Mouse (Mus musculus): Measurements from ENCODE around the gene Usp6nl. TPM values are rescaled to one million over a fixed set of nuclear protein-coding genes. Genes with fewer than 3 reads are reported as not detected.

Usp6nl gene
- total RNA-seq, 2 experiments from 2014 or later, result 20.0 to 20.4 TPM

GRCm38 (mm10) chr2:6487566-6488488, 165.4 kb downstream of the Usp6nl start:
- intact Hi-C loops (cut with DNase I), result no loop called here
- no peak for DNase-seq (ENCODE audit: low spot score in 2 of 2)

DNA sequence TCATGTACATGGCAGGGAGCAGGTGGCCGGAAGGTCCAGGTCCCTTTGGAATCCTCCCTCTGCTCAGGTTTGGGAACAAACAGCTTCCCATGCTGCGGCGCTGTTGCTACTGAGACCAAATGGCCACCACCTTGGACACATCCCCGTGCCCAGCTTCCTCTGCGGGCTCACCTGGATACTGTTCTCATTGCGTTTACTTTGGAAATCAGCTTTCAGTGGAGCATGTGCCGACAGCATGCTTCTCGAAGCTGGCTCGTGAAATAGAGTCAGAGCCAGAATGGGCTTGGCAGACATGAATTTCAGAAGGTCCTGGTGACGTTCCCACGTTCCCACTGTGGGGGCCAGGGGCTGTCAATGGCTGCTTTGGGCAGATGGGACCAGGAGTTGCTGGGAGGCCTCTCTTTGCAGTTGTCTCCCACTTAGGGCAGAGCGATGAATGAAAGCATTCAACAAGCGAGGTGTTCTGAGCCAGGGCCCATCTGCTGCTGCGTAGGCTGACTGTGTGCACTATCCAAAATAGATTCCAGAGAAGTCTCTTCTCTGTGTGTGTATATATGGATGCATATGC, 166.1 kb downstream of the Usp6nl start:
- intact Hi-C loops (cut with DNase I), result no loop called here
- peak; percentile 14 to 30 for DNase-seq (ENCODE audit: low spot score in 2 of 2)

GRCm38 (mm10) chr2:6490076-6490475, 167.6 kb downstream of the Usp6nl start:
- intact Hi-C loops (cut with DNase I), result no loop called here

DNA sequence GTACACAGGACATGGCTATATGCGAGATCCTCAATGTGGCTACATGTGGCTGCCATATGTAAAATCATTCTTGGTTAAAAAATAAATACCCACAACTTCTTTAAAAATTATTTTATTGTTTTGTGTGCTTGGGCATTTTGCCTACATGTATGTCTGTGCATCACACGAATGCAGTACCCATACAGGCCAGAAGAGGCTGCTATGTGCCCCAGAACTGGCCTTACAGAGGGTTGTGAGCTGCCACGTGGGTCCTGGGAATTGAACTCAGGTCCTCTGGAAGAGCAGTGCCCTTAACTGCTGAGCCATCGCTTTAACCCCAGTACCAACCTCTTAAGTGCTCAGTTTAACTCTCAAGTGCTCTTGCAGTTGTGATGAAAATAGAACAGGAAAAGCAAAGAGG, 168.4 kb downstream of the Usp6nl start:
- intact Hi-C loops (cut with DNase I), result no loop called here
- no peak for DNase-seq (ENCODE audit: low spot score in 2 of 2)

More at GRCm38 (mm10) chr2:6490076-6490475, 167.6 kb downstream of the Usp6nl start:
- no peak for DNase-seq (ENCODE audit: low spot score in 2 of 2)

GRCm38 (mm10) chr2:6493886-6494285, 171.4 kb downstream of the Usp6nl start:
- intact Hi-C loops (cut with DNase I), result no loop called here
- no peak for DNase-seq (ENCODE audit: low spot score in 2 of 2)

Other genes starting within 250 kb of the Usp6nl start
- gene Proser2, start 192.5 kb upstream of the Usp6nl start, total RNA-seq (2021), result 1 to 10 TPM; 3.1 to 3.4 TPM
- under 1 TPM; 0.89 to 0.97 TPM for gene Echdc3, start 109.6 kb upstream of the Usp6nl start, total RNA-seq (2021)

Data from left cerebral cortex, postnatal 36 days (tissue).